Mouse (Mus musculus): ENCODE data around the gene Marveld2.

DNA sequence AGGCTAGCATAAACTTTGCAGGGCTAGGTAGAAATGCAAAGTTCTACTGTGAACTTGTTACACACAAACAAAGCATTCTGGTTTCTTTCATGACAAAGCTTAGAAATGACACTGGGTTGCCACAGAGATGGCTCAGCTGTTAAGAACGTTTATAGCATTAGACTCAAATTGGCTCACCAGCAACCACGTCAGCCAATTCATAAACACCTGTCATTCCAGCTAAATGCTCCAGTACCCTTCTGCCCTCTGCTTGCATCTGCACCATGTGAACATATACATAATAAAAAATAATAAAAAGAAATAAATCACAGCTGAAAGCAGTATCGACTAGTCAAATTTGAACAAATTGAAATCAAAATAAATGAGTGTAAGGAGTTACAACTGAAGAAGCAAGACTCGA is 5.5 kb upstream of the Marveld2 start:
- TF ChIP-seq TAL1 (IDR thresholded peaks at IDR 0.05; ENCODE audit: low read length) (no peak), GATA1 (IDR thresholded peaks at IDR 0.05; ENCODE audit: low read length) (no peak)

Measured in erythroblast, embryonic 14.5 days (primary cell).